Mouse (Mus musculus) megakaryocyte, embryonic 14.5 days (primary cell): ENCODE results near the gene Kcnma1.

ENCODE experiments used
- FLI1 ChIP-seq: IDR thresholded peaks from 2 replicates; pipeline ENCODE4 v1.6.1; 2012; ENCODE audit warnings: low read length, inconsistent platforms, mixed read lengths
- GATA1 ChIP-seq: IDR thresholded peaks from 3 replicates; pipeline ENCODE4 v1.6.1; 2012; ENCODE audit warnings: mixed read lengths, low read length, inconsistent platforms, borderline replicate concordance

- TF ChIP-seq GATA1, result no peak
- TF ChIP-seq FLI1, result no peak
These were observed 159.3 kb downstream of the Kcnma1 start for GRCm38 (mm10) chr14:23854946-23855345.
